Mouse (Mus musculus) gastrocnemius, postnatal 10 days (tissue): ENCODE data around the gene Ccdc142. TPM values are rescaled to one million over a fixed set of nuclear protein-coding genes. Genes with fewer than 3 reads are reported as not detected.

Experiments used
- DNase-seq: peaks from one replicate; pipeline ENCODE4 v3.0.0; 2021; ENCODE audit warnings: mixed read lengths
- total RNA-seq, 2 experiments: library from RNA; stranded (reverse); gene quantifications; 2 replicates each; pipeline ENCODE4 v1.2.3; 2021

Ccdc142 gene
- total RNA-seq, 2 experiments from 2014 or later = 0.19 to 1.2 TPM

DNA sequence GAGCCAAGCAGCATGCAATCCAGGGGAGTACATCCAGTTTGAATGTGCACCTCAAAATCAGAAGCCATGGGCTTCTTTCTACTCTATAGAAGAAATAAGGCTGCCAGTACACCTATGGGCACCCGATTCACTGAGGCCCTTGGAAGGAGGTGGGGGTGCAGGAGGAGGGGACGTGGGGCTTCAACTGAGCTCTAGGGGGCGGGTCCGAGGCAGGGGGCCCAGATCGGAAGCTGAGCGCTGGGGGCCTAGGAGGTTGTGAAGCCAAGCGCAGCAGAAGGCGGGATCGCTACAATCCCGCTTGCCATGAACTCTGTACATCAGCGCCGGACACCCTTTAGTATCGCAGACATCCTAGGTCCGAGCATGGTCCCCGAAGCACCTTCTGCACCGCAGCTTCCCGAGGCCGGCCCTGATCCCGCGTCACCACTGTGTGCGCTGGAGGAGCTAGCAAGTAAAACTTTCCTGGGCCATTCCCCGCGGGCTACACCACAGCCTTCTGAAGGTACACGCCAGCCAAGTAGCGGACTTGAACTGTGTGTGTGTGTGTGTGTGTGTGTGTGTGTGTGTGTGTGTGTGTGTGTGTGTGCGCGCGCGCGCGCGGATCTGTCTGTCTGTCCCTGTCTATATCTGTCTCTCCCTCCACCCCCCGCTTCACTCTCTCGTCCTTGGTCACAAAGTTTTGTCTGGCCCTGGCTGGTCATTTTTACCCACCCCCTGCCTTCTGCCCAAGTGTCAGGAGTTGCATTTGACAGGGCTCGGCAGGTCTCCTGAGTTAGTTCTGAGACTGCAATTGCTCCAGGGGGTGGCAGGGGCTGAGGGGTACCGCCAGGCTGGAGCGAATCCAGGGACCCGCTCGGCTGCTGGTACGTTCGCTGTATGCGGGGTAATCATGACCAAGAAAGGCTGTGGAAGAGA, 15.0 kb upstream of the Ccdc142 start, which contains the start of gene Lbx2:
Gene Lbx2, plus strand, starts transcription at position 247 of the 915 bp plus-strand sequence.
- DNase-seq = peak; percentile 25

- DNase-seq = peak; percentile 42
Observed at GRCm38 (mm10) chr6:83087205-83087925, 14.0 kb upstream of the Ccdc142 start.

DNA sequence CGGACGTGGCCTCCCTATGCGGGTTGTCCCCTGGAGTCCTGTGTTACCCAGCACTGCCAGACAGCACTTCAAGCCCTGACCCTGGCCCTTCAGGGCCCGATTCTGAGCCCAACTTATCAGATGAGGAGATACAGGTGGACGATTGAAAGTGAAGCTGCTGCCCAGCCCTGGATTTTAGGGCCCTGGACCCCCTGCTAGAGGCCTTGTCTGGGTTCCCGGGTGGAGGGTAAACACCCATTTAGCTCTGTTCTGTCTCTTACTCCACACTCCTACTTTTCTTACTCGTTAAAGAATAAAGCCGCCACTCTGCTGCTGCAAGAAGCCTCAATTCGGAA, 13.5 kb upstream of the Ccdc142 start:
- DNase-seq = no peak

- no peak for DNase-seq
Observed at GRCm38 (mm10) chr6:83092416-83093127, 8.8 kb upstream of the Ccdc142 start.

DNA sequence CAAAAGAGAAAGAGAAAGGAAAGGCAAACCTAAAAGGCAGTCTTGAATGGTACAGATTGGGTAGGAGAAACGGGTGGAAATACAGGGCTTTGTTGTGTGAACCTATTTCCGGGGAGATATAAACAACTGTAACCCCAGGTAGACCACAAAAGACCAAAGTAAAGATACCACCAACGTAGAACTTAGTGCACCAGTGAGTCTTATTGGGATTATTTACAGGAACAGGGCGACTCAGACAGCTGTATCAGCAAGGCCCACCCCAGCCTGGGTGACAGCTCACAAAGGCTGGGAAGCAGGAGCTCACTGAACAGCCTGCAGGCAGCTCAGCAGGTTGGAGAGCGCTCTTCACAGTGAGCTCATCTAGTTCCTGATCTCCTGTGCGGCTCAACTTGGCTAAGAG, 5.4 kb upstream of the Ccdc142 start:
- DNase-seq = no peak

- DNase-seq = no peak
Observed at GRCm38 (mm10) chr6:83098411-83098810, 3.0 kb upstream of the Ccdc142 start.

GRCm38 (mm10) chr6:83101688-83102556, 521 bp downstream of the Ccdc142 start:
- peak; percentile 70 for DNase-seq

GRCm38 (mm10) chr6:83103130-83103650, 1.8 kb downstream of the Ccdc142 start:
- no peak for DNase-seq

DNA sequence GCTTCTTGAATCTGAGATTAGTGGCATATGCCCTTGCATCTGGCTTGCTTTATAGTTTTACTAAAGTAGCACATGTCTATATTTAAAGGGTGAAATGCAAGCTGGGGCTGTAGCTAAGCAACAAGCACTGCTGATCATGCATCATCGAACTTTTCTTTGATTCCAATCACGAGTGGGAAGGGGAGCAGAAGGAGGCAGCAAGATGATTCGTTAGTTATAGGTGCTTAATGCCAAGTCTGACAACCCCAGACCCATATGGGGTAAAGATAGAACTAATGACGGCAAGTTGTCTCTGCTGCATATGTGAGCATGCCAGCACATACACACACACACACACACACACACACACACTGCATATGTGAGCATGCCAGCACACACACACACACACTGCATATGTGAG, 2.8 kb downstream of the Ccdc142 start:
- no peak for DNase-seq

DNA sequence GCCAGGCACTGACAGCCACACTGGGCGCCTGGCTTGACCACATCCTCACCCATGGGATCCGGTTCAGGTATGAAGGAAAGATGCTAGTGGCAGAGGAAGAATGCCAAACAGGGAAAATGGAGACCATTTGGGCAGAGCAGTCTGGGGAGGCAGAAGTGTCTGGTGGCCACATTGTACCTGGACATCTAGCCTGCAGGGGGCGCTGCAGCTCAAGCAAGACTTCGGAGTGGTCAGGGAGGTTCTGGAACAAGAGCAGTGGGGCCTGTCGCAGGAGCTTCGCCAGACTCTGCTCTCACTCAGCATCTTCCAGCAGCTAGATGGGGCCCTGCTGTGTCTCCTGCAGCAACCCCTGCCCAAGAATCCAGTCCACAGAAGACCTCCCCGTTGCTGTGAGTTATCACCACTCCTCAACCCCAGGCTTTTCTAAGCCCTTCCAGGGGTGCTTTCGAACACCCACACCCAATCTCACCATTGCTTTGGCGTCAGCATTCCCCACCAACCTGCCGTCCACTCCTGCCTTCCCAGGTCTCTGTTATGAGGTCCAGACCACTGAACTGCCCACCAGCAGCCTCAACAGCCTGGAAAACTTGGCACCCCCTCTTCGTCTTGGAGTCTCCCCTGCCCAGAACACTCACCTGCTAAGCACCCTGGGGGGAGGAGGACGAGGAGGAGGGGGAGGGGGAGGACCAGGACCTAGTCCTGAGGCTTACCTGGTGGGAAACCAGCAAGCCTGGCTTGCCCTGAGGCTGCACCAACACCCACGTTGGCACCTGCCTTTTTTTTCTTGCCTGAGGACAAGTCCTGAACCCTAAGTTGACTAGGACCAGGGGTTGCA, 6.4 kb downstream of the Ccdc142 start:
- DNase-seq = peak; percentile 88

DNA sequence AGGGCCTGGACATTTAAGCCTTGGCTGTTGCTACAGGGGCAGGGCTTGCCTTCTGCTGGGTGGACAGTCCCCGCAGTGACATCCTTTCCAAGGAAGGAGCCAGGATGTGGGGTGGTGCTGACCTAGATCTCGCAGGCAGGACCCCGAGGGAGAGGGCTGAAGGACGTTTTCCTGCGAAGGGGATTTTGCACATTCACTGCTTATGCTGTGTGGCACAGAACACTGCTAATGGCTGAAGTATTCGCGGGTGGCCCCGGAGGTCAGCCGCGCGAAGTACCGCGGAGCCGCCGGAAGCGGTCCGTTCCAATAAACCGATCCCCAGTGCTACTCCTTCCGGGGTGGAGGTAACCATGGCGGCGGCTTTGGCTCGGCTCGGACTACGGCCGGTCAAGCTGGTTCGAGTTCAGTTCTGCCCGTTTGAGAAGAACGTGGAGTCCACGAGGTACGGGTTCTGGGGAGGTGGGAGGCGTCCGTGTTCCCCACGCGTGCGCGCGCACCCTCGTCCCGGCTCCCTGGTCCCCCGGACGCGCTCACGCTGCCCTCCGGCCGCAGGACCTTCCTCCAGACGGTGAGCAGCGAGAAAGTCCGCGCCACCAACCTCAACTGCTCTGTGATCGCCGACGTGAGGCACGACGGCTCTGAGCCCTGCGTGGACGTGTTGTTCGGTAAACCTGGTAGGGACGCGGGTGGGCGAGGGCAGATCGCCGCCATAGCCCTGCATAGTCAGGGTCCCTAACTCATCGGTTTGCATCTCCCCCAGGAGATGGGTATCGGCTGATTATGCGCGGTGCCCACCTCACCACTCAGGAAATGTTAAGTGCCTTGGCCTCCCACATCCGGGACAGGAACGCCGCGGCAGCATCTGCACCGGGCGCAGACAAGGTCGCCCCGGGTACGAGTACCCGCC, 7.6 kb downstream of the Ccdc142 start, which contains the start of gene Mrpl53:
Gene Mrpl53, plus strand, starts transcription at position 279 of the 907 bp plus-strand sequence.
- DNase-seq = peak; percentile 84

- DNase-seq = no peak
Observed at GRCm38 (mm10) chr6:83111510-83112136, 10.2 kb downstream of the Ccdc142 start.

- peak; percentile 94 for DNase-seq
Observed at GRCm38 (mm10) chr6:83115011-83115671, 13.7 kb downstream of the Ccdc142 start, which contains the start of gene Mogs. Gene Mogs (plus strand): TSS chr6:83115496.

GRCm38 (mm10) chr6:83115682-83116372, 14.4 kb downstream of the Ccdc142 start:
- no peak for DNase-seq

DNA sequence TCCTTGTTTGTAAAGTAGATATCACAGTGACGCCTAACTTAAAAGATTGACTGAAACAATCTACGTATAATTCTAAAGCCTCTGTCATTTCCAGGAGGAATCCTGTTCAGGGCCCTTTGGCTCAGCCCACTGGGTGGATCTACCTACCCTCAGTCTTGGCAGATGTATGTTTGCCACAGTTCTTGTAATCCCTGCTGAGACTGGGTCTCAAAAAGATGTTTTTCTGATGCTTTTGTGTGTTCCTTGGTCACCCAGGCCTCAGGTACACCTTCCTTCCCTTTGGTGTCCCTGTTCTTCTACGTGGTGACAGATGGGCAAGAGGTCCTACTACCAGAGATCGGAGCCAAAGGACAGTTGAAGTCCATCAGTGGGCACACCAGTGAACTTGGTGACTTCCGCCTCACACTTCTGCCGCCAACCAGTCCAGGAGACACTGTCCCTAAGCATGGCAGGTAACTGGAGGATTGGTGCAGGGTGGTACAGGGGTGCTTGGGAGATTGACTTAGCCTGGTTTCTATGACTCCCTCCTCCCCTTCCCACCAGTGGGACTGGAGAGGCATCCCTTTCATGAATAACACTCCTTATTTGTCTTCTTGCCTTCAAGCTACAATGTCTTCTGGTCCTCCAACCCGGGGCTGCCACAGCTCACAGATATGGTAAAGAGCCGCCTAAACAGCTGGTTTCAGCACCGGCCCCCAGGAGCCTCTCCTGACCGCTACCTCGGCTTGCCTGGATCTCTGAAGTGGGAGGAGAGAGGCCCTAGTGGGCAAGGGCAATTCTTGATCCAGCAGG, 15.2 kb downstream of the Ccdc142 start:
- no peak for DNase-seq

- DNase-seq = no peak
Observed at GRCm38 (mm10) chr6:83117165-83117438, 15.7 kb downstream of the Ccdc142 start.

DNA sequence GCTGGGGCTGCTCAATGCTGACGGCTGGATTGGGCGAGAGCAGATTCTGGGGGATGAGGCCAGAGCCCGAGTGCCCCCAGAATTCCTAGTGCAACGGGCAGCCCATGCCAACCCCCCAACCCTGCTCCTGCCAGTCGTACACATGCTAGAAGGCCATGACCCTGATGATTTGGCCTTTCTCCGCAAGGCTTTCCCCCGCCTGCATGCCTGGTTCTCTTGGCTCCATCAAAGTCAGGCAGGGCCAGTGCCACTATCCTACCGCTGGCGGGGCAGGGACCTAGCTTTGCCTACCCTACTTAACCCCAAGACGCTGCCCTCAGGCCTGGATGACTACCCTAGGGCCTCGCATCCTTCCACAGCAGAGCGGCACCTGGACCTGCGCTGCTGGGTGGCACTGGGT, 16.2 kb downstream of the Ccdc142 start:
- DNase-seq = no peak
